Mouse (Mus musculus) right cerebral cortex, adult 2 months (tissue): ENCODE measurements at regions not wholly inside any gene's neighbourhood (a gene's known extent, or its start where the extent isn't known, plus 50 kb on each side); places are given as distances from the start of the nearest gene placed in this dataset.

Experiments
- DNase-seq, 2 experiments: peaks; one replicate each; pipeline ENCODE4 v3.0.0; 2021 to 2022; ENCODE audit warnings: low spot score in 2 of 2

- DNase-seq = no peak
These were observed 151.3 kb downstream of the Fam76b start for GRCm38 (mm10) chr9:13978842-13979241.

GRCm38 (mm10) chr9:13987486-13987885 is 160.0 kb downstream of the Fam76b start:
- no peak for DNase-seq

DNA sequence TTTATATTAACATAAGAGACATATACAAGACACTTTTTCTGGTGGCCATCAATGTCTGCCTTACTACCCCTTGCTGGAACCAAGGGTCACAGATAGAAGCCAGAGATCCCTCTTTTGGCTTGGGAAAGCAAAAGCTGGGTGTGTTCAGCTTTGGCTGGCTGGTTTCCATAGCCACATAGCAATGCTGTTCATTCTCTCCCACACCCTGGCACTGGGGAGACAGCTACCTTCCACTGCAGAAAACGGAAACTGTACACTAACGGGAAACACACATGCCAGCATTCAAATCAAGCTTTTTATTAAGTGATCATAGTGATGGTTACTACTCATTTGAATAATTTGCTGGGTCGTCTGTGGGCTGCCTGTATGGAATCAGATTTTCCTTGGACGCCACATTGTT is 161.4 kb downstream of the Fam76b start:
- peak; percentile 25 to 34 for DNase-seq

- DNase-seq = no peak
These were observed 163.4 kb downstream of the Fam76b start for GRCm38 (mm10) chr9:13990960-13991359.

GRCm38 (mm10) chr9:13992728-13993127 is 165.2 kb downstream of the Fam76b start:
- no peak for DNase-seq

- peak in 1 of 2 experiments; percentile 10 for DNase-seq
These were observed 171.8 kb downstream of the Fam76b start for GRCm38 (mm10) chr9:13999358-13999757.

- DNase-seq = peak; percentile 18 to 19
These were observed 174.0 kb downstream of the Fam76b start for GRCm38 (mm10) chr9:14001517-14001916.

DNA sequence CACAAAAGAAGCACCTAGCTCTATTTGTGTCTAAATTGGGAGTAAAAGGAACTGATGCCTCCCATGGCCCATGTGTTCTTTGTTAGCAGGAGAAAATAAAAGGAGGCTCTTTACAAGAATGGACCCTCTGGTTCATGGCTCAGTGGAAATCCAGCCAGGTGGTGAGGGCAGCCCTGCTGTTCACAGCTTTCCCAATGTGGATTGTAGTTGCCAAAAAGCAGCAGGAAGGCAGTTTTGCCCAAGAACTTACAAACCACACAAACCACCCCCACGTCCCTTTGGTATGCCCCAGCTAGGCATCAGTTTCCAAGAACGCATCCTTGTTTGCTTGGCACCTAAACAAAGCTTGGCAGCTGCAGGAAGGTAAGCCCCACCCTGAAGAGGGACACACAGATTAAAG is 174.7 kb downstream of the Fam76b start:
- DNase-seq = no peak

GRCm38 (mm10) chr9:14003163-14003562 is 175.6 kb downstream of the Fam76b start:
- DNase-seq = no peak

DNA sequence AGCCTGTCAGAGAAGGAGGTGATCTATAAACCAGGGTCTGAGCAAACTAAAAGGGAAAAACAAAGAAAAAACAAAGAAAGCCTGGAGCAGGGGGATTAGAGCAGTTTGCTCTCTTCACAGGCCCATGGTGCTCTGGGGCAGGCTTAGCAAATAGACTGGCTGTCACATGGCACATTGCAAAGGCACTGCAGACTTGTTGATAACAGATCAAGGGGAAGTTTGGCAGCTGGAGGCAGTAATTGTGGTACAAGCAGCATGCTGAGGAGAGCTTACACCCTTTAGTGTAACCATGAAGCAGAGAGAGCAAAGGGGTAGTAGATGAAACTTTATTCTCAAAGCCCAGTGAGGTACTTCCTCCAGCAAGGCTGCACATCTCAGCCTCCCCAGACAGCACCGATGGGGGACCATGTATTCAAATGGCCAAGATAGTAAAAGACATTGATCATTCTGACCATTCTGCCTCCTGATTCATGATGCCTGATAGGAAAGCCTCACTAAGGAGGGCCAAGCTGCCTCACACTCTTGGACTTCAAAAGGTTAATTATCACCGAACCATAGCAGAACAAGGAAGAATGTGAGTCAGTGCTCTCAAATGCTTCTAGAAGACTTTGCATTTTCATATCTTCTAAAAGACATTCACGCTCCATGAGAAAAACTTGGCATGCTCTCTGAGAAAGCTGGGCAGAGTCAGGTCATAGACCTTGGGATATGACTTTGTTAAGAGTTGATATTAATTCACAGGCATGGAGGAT is 178.9 kb downstream of the Fam76b start:
- no peak for DNase-seq

GRCm38 (mm10) chr9:14009451-14009850 is 181.9 kb downstream of the Fam76b start:
- DNase-seq = no peak

DNA sequence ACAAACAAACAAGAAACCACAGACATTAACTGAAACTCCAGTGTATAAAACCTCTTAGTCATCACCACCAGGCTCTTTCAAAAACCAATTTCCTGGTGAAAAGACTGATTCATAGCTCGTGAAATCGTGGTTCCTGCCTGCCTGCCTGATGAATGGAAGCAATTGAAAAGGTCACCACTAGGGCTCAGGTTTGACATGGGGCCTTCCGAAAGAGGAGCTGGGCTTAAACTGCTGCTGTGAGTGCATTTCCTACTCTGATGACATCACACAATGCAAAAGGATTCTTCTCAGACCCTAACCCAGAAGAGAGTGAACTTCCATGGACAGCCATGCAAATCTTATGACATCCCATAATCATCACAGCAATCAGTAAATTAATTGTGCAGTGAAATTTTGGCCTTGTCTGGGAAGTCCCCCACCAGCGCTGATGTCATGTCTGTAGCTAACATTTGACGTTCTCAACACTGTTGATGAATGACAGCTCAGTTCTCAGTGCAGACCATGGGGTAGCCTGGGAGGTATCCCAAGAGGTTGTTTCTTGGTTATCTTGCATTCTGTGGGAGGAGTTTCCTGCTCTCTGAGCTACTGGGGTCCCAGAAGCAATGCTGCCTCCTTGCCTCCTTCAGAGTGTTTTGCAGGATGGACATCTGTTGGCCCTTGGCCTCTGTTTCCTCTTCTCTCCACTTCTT is 182.9 kb downstream of the Fam76b start:
- DNase-seq = no peak

DNA sequence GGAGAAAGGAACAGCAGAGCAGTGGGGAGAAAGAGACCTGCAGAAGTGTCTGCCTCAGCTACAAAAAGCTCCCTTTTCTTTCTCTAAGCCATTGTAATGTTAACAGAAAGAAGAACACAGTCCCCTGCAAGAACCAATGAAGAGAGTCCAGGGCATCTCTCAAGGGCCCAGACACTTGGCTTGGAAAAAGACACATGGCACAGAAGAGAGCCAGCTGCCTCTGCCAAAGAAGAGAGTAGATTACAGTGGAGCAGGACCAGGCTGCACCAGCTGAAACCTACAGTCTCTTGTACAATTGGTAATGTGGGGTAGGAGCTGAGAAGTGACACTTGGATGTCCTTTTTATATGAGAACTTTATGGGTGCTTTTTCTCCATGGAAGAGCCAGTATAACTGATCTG is 196.7 kb downstream of the Fam76b start:
- no peak for DNase-seq

DNA sequence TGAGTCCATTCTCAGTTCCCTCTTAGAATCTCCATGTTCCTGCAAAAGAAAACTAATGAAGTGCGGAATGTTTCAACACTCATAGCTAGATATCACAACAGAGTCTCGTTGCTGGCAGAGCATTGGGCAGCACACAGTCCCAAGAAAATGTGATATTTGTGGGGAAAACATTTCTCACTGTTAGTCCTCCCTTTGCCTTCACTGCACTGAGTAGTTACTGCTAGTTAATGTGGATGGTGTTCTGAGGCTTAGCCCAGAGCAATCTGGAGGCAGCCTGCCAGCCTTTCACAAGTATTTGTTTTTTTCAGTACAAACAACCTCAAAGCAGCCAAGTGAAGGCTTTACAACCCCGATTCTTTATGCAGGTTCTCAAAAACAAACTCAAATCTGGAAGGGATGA is 197.2 kb downstream of the Fam76b start:
- DNase-seq = no peak

GRCm38 (mm10) chr9:14028056-14028455 is 200.5 kb downstream of the Fam76b start:
- DNase-seq = no peak

DNA sequence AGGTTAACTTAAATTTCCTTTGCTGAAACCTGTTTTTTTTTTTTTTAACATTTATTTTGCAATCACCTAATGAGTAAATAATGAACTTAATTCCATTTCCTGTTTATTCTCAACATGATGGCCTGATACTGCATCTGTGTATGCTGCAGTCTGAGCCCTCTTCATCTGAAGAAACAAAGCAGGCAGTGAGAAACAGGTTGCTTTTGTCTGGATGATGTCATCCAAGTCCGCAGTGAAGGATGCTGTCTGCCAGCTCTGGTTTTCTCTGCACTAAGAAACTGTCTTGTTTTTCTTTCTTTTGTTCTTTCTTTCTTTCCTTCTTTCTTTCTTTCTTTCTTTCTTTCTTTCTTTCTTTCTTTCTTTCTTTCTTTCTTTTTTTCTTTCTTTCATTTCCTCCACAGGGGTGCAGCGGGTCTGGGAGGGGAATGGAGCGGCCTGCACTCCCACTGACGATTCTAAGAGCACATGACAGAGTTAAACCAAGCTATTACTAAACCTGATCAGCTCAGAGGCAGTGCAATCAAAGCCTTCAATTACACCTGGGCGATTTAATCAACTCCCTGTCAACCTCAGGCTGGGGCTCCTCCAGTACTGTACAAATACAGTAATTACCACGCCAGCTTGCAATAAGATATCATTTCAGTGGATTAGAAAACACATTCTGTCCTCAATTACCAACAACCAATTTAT is 204.0 kb downstream of the Fam76b start:
- no peak for DNase-seq

DNA sequence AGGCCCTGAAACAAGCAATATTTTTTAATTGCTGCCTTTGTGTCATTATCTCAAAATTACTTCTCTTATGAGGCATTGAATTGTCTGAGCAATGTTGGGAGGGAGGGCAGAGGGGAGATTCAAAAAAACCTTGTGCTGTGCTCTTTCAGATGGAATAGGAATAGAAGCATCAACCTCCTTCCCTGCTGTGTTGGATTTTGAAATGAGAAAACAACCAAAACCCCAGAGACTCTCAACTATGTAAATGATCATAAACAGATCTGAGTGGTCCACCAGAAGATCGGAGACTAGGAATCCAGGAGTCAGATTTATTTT is 204.5 kb downstream of the Fam76b start:
- DNase-seq = no peak

DNA sequence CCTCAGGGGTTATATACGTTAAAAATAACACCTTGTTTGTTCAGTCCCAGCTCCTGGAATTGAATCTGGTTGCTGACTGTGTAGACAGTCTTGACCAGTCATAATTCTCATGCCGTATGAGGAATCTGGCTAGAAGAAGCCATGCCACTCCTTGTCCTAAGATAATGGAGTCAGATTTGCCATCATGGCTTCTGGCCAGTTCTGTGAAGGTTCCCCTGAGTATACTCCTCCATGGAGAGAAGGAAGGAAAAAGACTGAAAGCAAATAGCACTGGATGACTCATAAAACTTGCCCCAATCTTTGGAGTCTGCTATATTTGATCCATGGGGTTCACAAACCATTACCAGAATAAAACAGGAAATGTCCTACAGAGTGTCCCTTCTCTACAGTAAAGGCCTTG is 208.0 kb downstream of the Fam76b start:
- no peak for DNase-seq

- no peak for DNase-seq
These were observed 214.5 kb downstream of the Fam76b start for GRCm38 (mm10) chr9:14041900-14042435.

DNA sequence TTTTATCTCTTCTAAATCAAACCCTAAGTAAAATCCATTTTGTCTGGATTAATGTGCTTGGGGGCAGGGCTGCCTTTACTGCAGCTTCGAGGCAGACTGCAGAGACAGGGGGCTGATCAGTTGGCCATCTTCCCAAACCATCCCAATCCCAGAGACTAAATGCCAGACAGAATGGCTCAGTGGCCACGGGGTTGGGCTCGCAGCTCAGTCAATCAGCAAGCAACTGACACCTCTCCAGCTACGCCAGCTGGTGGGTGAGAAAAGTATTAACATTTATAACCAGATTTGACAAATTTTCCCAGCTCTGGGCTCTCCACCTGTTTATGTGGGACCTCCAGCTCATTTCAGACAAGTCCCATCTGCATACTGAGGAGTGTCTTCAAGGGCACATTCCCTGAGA is 220.7 kb downstream of the Fam76b start:
- no peak for DNase-seq

- DNase-seq = no peak
These were observed 221.2 kb upstream of the Sesn3 start for GRCm38 (mm10) chr9:14053704-14054103.

GRCm38 (mm10) chr9:14056410-14057172 is 218.3 kb upstream of the Sesn3 start:
- no peak for DNase-seq
